Mouse (Mus musculus) ES-Bruce4 (cell line): ENCODE measurements at regions not wholly inside any gene's neighbourhood (a gene's known extent, or its start where the extent isn't known, plus 50 kb on each side); places are given as distances from the start of the nearest gene placed in this dataset.
"Not testable (repeated sequence)": the region's sequence is repeated elsewhere in the genome, so short reads cannot be mapped to it uniquely, and the experiment has no call there.

Experiments used
- EP300 ChIP-seq: IDR thresholded peaks from 2 replicates; pipeline ENCODE4 v1.6.1; 2011; ENCODE audit warnings: low read depth, low read length; ENCODE audit not compliant: insufficient read depth
- POLR2A ChIP-seq: IDR thresholded peaks from one replicate; pipeline ENCODE4 v1.8.1; 2011; ENCODE audit warnings: low read length; ENCODE audit not compliant: insufficient read depth

- TF ChIP-seq POLR2A, EP300: not testable (repeated sequence)
These were observed 155.4 kb upstream of the Kit start for GRCm38 (mm10) chr5:75419282-75419681.
